Mouse (Mus musculus) heart, embryonic 11.5 days (tissue): ENCODE measurements around the gene Hist1h3i. TPM values are rescaled to one million over a fixed set of nuclear protein-coding genes. Genes with fewer than 3 reads are reported as not detected.
"Not testable (repeated sequence)": the region's sequence is repeated elsewhere in the genome, so short reads cannot be mapped to it uniquely, and the experiment has no call there.

ENCODE experiments used
- ATAC-seq: fragments of 200-750 bp; cut with Nextera tagmentation; replicated peaks from 2 replicates; pipeline ENCODE4 v1.8.0; 2017; ENCODE audit warnings: moderate library complexity; ENCODE audit not compliant: insufficient number of reproducible peaks, low FRiP score, low TSS enrichment
- H3K27ac ChIP-seq: fragments of 300-500 bp; sonication (generic); 2 replicates; pipeline ENCODE4 v1.5.1; 2014; ENCODE audit warnings: mild to moderate bottlenecking, low read depth, low read length
- H3K27me3 ChIP-seq: fragments of 300-500 bp; sonication (generic); 2 replicates; pipeline ENCODE4 v1.6.1; 2014; ENCODE audit warnings: mild to moderate bottlenecking, low read length, mixed read lengths; ENCODE audit not compliant: control insufficient read depth, insufficient read depth
- H3K36me3 ChIP-seq: fragments of 300-500 bp; sonication (generic); 2 replicates; pipeline ENCODE4 v1.6.1; 2014; ENCODE audit warnings: mild to moderate bottlenecking, low read length, moderate library complexity, mixed read lengths; ENCODE audit not compliant: control insufficient read depth, insufficient read depth
- H3K4me1 ChIP-seq: fragments of 300-500 bp; sonication (generic); 2 replicates; pipeline ENCODE4 v1.6.1; 2014; ENCODE audit warnings: low read length; ENCODE audit not compliant: control insufficient read depth, insufficient read depth
- H3K4me2 ChIP-seq: fragments of 300-500 bp; sonication (generic); 2 replicates; pipeline ENCODE4 v1.6.1; 2014; ENCODE audit warnings: mild to moderate bottlenecking, moderate library complexity
- H3K4me3 ChIP-seq: fragments of 300-500 bp; sonication (generic); 2 replicates; pipeline ENCODE4 v1.5.1; 2014; ENCODE audit warnings: low read depth, low read length
- H3K9ac ChIP-seq: fragments of 300-500 bp; sonication (generic); 2 replicates; pipeline ENCODE4 v1.6.1; 2014; ENCODE audit warnings: mild to moderate bottlenecking, low read depth, low read length, moderate library complexity
- H3K9me3 ChIP-seq: fragments of 300-500 bp; sonication (generic); replicated peaks from 2 replicates; pipeline ENCODE4 v1.6.1; 2016; ENCODE audit warnings: low read length; ENCODE audit not compliant: control insufficient read depth
- WGBS: fragments of 180-500 bp; shearing (Covaris S2); extraction: QIAGEN DNeasy Blood & Tissue Kit; methylation state at CpG from one replicate; pipeline ENCODE4 v1.1.7; 2014; ENCODE audit not compliant: insufficient replicate concordance; 5-methylcytosine and 5-hydroxymethylcytosine counted together
- polyA plus RNA-seq: library from polyadenylated mRNA; unstranded; fragments of >200 nt; fragmentation: Nextera tagmentation; extraction: Ambion mirVana; gene quantifications from 2 replicates; pipeline ENCODE4 v1.2.1, GENCODE M21; 2014

Gene Hist1h3i
- polyA plus RNA-seq, 1 experiment from 2014 or later: 123 TPM

GRCm38 (mm10) chr13:21810073-21810472 lies 26.9 kb upstream of the Hist1h3i start, which contains the start of the genes Hist1h2bq and Hist1h2ao:
Gene Hist1h2bq (minus strand): TSS chr13:21810197.
Gene Hist1h2ao (plus strand): TSS chr13:21810465.
- not testable (repeated sequence) for H3K4me3 ChIP-seq, H3K36me3 ChIP-seq, H3K27ac ChIP-seq, H3K4me2 ChIP-seq, H3K9ac ChIP-seq, H3K9me3 ChIP-seq, H3K4me1 ChIP-seq, H3K27me3 ChIP-seq
- ATAC-seq: peak; percentile 95
- WGBS: no CpG with 5 or more reads among the region's 23 CpGs

GRCm38 (mm10) chr13:21803058-21803457 lies 19.9 kb upstream of the Hist1h3i start:
- H3K27ac ChIP-seq, H3K27me3 ChIP-seq, H3K36me3 ChIP-seq, H3K9ac ChIP-seq, H3K4me1 ChIP-seq, H3K4me3 ChIP-seq, H3K9me3 ChIP-seq, H3K4me2 ChIP-seq: not testable (repeated sequence)
- WGBS: no CpG with 5 or more reads among the region's 4 CpGs
- peak; percentile 55; the same call in 1 of the 2 replicates for ATAC-seq

- H3K4me2 ChIP-seq, H3K9me3 ChIP-seq, H3K4me3 ChIP-seq, H3K9ac ChIP-seq, H3K27ac ChIP-seq, H3K27me3 ChIP-seq, H3K4me1 ChIP-seq, ATAC-seq, H3K36me3 ChIP-seq: not testable (repeated sequence)
These were observed 14.0 kb upstream of the Hist1h3i start for GRCm38 (mm10) chr13:21797163-21797562.

GRCm38 (mm10) chr13:21795584-21795983 lies 12.4 kb upstream of the Hist1h3i start:
- Histone ChIP-seq H3K4me3 (no peak overlapping the region), H3K4me1 (peaks cover 3% of the 10 kb centered on the region; the same call in 1 of the 2 replicates), H3K36me3 (no peaks in the 10 kb centered on the region), H3K9ac (no peak overlapping the region), H3K4me2 (no peak overlapping the region), H3K27me3 (no peaks in the 10 kb centered on the region), H3K27ac (no peak overlapping the region), H3K9me3 (no peaks in the 10 kb centered on the region)
- no peak for ATAC-seq
- WGBS: 88% methylated on average over 7 of the region's 7 CpGs

- H3K4me3 ChIP-seq: peak overlapping the region; percentile 33
- no peaks in the 10 kb centered on the region for H3K36me3 ChIP-seq
- H3K9ac ChIP-seq: peak overlapping the region; percentile 69
These were observed 7.6 kb upstream of the Hist1h3i start for GRCm38 (mm10) chr13:21790601-21791283.

GRCm38 (mm10) chr13:21789925-21790324 lies 6.8 kb upstream of the Hist1h3i start:
- Histone ChIP-seq H3K27ac (no peak overlapping the region), H3K36me3 (no peaks in the 10 kb centered on the region), H3K4me3 (no peak overlapping the region), H3K9me3 (no peaks in the 10 kb centered on the region), H3K4me1 (peaks cover 5% of the 10 kb centered on the region; the same call in 1 of the 2 replicates), H3K9ac (no peak overlapping the region), H3K27me3 (no peaks in the 10 kb centered on the region), H3K4me2 (no peak overlapping the region)
- ATAC-seq: no peak
- WGBS: 56% methylated on average over 6 of the region's 6 CpGs

More at GRCm38 (mm10) chr13:21790601-21791283, 7.6 kb upstream of the Hist1h3i start:
- Histone ChIP-seq H3K27ac (0 out of 2 replicates have a peak overlapping the region, but pooled peaks have one; percentile 35), H3K4me2 (peak overlapping the region; percentile 68), H3K27me3 (no peaks in the 10 kb centered on the region), H3K4me1 (peaks cover 5% of the 10 kb centered on the region; the same call in 1 of the 2 replicates), H3K9me3 (no peaks in the 10 kb centered on the region)
- 6% methylated on average over 18 of the region's 18 CpGs for WGBS
- ATAC-seq: no peak

GRCm38 (mm10) chr13:21787760-21788593 lies 4.8 kb upstream of the Hist1h3i start:
- H3K36me3 ChIP-seq: no peaks in the 10 kb centered on the region
- 29% methylated on average over 13 of the region's 21 CpGs for WGBS
- H3K27ac ChIP-seq: peak overlapping the region; percentile 79
- H3K9ac ChIP-seq: peak overlapping the region; percentile 54; the same call in 1 of the 2 replicates
- no peaks in the 10 kb centered on the region for H3K27me3 ChIP-seq
- 0 out of 2 replicates have a peak, but pooled peaks have one; percentile 1 for ATAC-seq
- H3K4me1 ChIP-seq: peaks cover 12% of the 10 kb centered on the region
- peak overlapping the region; percentile 27 for H3K4me3 ChIP-seq
- peak overlapping the region; percentile 60 for H3K4me2 ChIP-seq
- no peaks in the 10 kb centered on the region for H3K9me3 ChIP-seq

GRCm38 (mm10) chr13:21786899-21787629 lies 3.9 kb upstream of the Hist1h3i start, which contains the start of the genes Hist1h2an and Hist1h2bp:
Gene Hist1h2an (minus strand): TSS chr13:21787218.
Gene Hist1h2bp (plus strand): TSS chr13:21787461.
- Histone ChIP-seq H3K4me3 (peak within 1 kb of the TSS; percentile 39), H3K9ac (peak within 1 kb of the TSS; percentile 69; the same call in 1 of the 2 replicates), H3K27ac (peak within 1 kb of the TSS; percentile 84), H3K4me1 (peaks cover 16% of the 10 kb centered on the region), H3K4me2 (peak within 1 kb of the TSS; percentile 61)
- under 1% methylated on average over 38 of the region's 63 CpGs for WGBS
- H3K36me3 ChIP-seq, H3K27me3 ChIP-seq, H3K9me3 ChIP-seq: not testable (repeated sequence)
- peak; percentile 95 for ATAC-seq
